Mouse (Mus musculus) midbrain, embryonic 15.5 days (tissue): ENCODE data around the gene Osgep. TPM values are rescaled to one million over a fixed set of nuclear protein-coding genes. Genes with fewer than 3 reads are reported as not detected.

Experiments
- ATAC-seq: fragments of 200-750 bp; cut with Nextera tagmentation; replicated peaks from 2 replicates; pipeline ENCODE4 v1.8.0; 2017; ENCODE audit warnings: moderate TSS enrichment
- H3K27ac ChIP-seq: fragments of 300-500 bp; sonication (generic); 2 replicates; pipeline ENCODE4 v1.5.1; 2015; ENCODE audit warnings: mild to moderate bottlenecking, inconsistent platforms
- H3K27me3 ChIP-seq: fragments of 300-500 bp; sonication (generic); replicated peaks from 2 replicates; pipeline ENCODE4 v1.6.1; 2015; ENCODE audit warnings: inconsistent platforms
- H3K36me3 ChIP-seq: fragments of 300-500 bp; sonication (generic); replicated peaks from 2 replicates; pipeline ENCODE4 v1.6.1; 2015; ENCODE audit warnings: inconsistent platforms
- H3K4me1 ChIP-seq: fragments of 300-500 bp; sonication (generic); 2 replicates; pipeline ENCODE4 v1.6.1; 2015; ENCODE audit warnings: inconsistent platforms
- H3K4me2 ChIP-seq: fragments of 300-500 bp; sonication (generic); 2 replicates; pipeline ENCODE4 v1.6.1; 2015; ENCODE audit warnings: inconsistent platforms, mild to moderate bottlenecking, moderate library complexity
- H3K4me3 ChIP-seq: fragments of 300-500 bp; sonication (generic); 2 replicates; pipeline ENCODE4 v1.5.1; 2015; ENCODE audit warnings: mild to moderate bottlenecking, inconsistent platforms
- H3K9ac ChIP-seq: fragments of 300-500 bp; sonication (generic); 2 replicates; pipeline ENCODE4 v1.6.1; 2015; ENCODE audit warnings: mild to moderate bottlenecking, inconsistent platforms
- H3K9me3 ChIP-seq: fragments of 300-500 bp; sonication (generic); 2 replicates; pipeline ENCODE4 v1.6.1; 2016; ENCODE audit warnings: inconsistent platforms
- WGBS: fragments of 180-500 bp; shearing (Covaris S2); methylation state at CpG from one replicate; pipeline ENCODE4 v1.1.7; 2015; ENCODE audit warnings: mixed read lengths; 5-methylcytosine and 5-hydroxymethylcytosine counted together
- polyA plus RNA-seq: library from polyadenylated mRNA; unstranded; fragments of >200 nt; fragmentation: Nextera tagmentation; extraction: Ambion mirVana; gene quantifications from 2 replicates; pipeline ENCODE4 v1.2.1, GENCODE M21; 2015

The Osgep gene
- polyA plus RNA-seq, 1 experiment from 2014 or later, result 104 TPM

DNA sequence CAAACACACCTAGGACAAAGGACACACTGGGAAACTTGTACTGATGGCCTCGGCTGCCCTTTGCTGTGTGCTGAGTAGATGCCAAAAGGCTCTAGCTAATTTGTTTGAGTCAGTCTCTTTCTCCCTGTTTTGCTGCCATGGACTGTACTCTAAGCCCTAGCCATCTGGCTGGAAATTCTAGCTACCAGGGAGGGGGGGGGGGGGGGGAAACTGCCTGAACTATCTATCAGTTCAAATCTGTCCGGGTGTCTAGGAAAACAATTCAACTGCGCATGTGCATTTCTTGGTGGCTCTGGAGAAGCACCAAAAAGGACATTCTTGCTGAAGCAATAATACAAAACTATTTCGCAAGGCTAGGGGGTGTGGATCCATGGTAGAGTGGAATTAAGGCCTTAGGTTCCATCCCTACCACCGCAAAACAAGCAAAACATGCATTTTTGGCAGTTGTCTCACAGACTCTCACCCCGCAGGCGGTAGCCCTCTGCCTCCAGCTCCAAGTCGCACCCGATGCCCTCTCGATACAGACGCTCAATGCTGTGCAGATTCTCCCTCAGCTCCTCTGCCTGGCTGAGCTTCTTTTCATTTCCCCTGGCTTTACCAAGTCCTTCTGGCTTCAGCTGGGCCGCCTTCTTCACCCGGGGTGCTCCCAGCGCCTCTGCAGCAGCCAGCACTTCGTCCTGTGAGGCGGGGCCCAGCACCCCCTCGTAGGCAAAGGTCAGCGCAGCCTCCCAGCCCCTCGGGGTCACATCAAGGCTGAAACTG, 28.5 kb downstream of the Osgep start:
- peak; percentile 64 for ATAC-seq
- 16% methylated on average over 19 of the region's 19 CpGs for WGBS
- Histone ChIP-seq H3K4me2 (peak overlapping the region; percentile 92), H3K27ac (peak overlapping the region; percentile 32; the same call in 1 of the 2 replicates), H3K36me3 (no peaks in the 10 kb centered on the region), H3K4me1 (peaks cover 16% of the 10 kb centered on the region), H3K9ac (peak overlapping the region; percentile 69), H3K4me3 (peak overlapping the region; percentile 58), H3K27me3 (0 out of 2 replicates have a peak, but pooled peaks cover 2% of the 10 kb centered on the region), H3K9me3 (no peaks in the 10 kb centered on the region)

DNA sequence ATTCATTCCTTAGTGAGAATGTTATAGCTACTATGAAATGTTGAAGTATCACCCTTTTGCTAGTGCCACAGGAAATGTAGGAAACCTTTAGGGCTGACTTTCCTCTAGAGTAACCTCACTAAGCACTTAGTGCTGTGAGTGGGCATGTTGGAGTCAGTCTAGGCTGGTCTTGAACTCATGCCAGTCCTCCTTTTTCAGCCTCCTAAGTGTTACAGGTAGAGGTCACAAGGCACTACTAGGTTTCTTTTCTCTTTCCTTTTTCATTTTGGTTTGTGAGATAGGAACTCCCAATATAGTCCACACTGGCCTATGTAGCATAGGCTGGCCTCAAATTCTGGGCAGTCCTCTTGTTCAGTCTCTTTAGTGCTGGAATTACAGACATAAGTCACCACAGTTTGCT, 29.3 kb downstream of the Osgep start:
- no peaks in the 10 kb centered on the region for H3K36me3 ChIP-seq
- no peak overlapping the region for H3K4me2 ChIP-seq
- H3K9ac ChIP-seq, result no peak overlapping the region
- H3K27me3 ChIP-seq, result 0 out of 2 replicates have a peak, but pooled peaks cover 2% of the 10 kb centered on the region
- H3K4me1 ChIP-seq, result peaks cover 16% of the 10 kb centered on the region
- no peak for ATAC-seq
- H3K4me3 ChIP-seq, result no peak overlapping the region
- no peak overlapping the region for H3K27ac ChIP-seq
- H3K9me3 ChIP-seq, result no peaks in the 10 kb centered on the region

DNA sequence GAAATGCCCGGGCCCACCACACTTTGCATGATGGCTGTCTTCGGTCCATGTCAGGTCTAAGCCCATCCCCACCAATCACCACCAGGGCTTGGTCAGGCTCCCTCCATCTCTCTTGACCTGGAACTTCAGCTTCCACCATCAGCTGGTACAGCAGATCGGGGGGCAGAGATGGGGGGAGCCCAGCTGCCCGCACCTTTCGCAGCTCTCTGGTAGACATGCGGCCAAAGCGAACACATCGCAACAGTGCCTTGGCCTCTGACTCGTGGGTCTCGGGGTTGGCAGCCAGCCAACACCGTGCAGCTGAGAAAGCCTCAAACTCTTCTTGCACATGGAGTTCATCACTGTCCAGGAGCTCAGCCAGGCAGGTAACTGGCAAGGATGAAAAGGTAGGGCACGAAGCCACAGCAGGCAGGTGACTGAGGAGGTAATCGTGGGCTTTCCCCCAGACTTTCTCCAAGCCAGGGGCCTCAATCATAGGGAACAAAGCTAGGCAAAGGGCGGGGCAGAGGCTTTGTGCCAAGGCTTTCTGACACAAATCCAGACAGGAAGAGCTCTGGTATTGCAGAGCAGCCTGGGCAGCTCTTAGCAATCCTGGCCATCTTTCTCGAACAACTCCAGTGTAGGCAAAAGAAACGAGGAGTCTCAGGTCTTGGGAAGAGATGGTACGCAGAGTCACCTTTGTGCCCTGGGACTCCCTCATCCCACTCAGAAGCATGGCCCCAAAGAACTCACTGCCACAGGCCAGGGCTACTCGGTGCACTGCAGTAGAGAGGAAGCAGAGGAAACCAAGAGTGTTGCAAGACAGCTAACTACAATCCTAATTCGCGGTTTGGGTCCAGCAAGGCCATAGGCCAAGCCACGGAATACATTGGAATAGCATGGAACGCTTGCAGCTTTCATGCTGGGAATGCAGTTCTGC, 31.9 kb downstream of the Osgep start:
- H3K9ac ChIP-seq, result no peak overlapping the region
- no peak overlapping the region for H3K27ac ChIP-seq
- no peak for ATAC-seq
- no peaks in the 10 kb centered on the region for H3K9me3 ChIP-seq
- H3K4me1 ChIP-seq, result peaks cover 16% of the 10 kb centered on the region
- H3K36me3 ChIP-seq, result no peaks in the 10 kb centered on the region
- H3K27me3 ChIP-seq, result 0 out of 2 replicates have a peak, but pooled peaks cover 2% of the 10 kb centered on the region
- WGBS, result 85% methylated on average over 22 of the region's 22 CpGs
- H3K4me2 ChIP-seq, result no peak overlapping the region
- H3K4me3 ChIP-seq, result no peak overlapping the region

DNA sequence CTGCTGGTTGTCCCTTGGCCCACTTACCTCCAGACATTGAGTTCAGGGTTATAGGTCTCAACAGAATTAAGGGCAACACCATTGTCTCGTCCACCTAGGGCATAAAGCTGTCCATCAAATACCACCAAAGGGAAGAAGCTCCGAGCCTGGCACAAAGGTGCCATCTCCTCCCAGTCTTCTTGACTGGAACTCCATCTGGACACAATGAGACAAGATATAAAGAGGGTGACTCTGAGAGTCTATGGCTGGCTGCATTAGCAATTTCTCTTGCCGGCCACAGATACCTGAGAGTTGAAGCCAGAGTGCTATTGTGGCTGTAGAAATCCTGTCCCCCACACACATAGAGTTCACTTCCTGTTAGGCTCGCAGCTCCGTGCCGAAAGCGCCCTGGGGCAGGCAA, 32.6 kb downstream of the Osgep start:
- no peaks in the 10 kb centered on the region for H3K36me3 ChIP-seq
- no peak overlapping the region for H3K4me3 ChIP-seq
- ATAC-seq, result no peak
- H3K9me3 ChIP-seq, result no peaks in the 10 kb centered on the region
- H3K27ac ChIP-seq, result no peak overlapping the region
- no peak overlapping the region for H3K9ac ChIP-seq
- peaks cover 12% of the 10 kb centered on the region for H3K4me1 ChIP-seq
- H3K4me2 ChIP-seq, result no peak overlapping the region
- H3K27me3 ChIP-seq, result 0 out of 2 replicates have a peak, but pooled peaks cover 2% of the 10 kb centered on the region
- WGBS, result 87% methylated on average over 7 of the region's 7 CpGs

DNA sequence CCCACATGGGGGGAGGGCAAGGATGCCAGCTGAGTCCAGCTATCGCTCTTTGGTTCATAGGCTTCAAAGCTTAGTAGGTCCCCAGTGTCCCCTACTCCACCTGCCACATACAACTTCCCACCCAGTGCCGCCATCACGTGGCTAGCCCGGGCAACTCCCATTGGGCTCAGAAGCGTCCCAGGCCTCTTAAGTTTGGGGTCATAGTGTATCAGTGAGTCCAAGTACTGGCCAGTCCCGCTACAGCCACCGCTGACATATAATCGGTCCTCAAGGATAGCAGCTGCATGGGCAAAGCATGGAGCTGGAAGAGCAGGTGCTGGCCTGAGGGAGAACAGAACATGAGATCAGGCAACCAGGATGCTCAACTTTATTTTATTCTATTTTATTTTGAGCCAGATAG, 33.1 kb downstream of the Osgep start:
- Histone ChIP-seq H3K9ac (no peak overlapping the region), H3K9me3 (no peaks in the 10 kb centered on the region), H3K4me2 (no peak overlapping the region), H3K4me3 (no peak overlapping the region), H3K27me3 (0 out of 2 replicates have a peak, but pooled peaks cover 2% of the 10 kb centered on the region), H3K36me3 (no peaks in the 10 kb centered on the region), H3K27ac (no peak overlapping the region), H3K4me1 (peaks cover 9% of the 10 kb centered on the region)
- WGBS, result 92% methylated on average over 8 of the region's 8 CpGs
- no peak for ATAC-seq

DNA sequence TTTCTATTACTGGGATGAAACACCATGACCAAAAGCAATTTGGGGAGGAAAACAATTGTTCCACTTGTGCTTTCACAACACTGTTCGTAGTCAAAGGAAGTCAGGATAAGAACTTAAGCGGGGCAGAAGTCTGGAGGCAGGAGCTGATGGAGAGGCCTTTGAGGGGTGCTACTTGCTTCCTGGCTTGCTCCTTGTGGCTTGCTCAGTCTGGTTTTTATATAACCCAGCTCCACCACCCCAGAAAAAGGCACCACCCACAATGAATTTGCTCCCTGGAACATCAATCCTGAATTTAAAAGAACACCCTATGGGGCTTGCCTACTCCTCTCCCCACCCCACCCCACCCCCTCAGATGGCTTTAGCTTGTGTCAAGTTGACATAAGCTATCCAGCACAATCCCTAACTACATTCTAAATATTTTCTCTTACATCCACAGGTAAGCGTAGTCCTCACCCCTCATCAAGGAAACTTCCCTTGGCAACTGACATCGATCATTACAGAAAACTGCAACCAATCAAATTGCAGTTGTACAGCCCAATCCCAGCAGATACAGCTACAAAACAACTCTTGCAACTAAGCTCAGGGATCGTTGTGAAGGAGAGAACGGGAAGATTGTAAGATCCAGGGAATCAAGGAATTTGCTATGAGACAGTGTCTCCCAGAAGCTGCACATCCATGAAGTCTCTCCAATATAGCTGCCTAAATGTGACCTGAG, 48.3 kb downstream of the Osgep start:
- Histone ChIP-seq H3K36me3 (no peaks in the 10 kb centered on the region), H3K4me3 (no peak overlapping the region), H3K9ac (no peak overlapping the region), H3K27me3 (no peaks in the 10 kb centered on the region), H3K4me2 (no peak overlapping the region), H3K9me3 (no peaks in the 10 kb centered on the region), H3K27ac (no peak overlapping the region), H3K4me1 (no peaks in the 10 kb centered on the region)
- no peak for ATAC-seq
- 89% methylated on average over 6 of the region's 6 CpGs for WGBS

DNA sequence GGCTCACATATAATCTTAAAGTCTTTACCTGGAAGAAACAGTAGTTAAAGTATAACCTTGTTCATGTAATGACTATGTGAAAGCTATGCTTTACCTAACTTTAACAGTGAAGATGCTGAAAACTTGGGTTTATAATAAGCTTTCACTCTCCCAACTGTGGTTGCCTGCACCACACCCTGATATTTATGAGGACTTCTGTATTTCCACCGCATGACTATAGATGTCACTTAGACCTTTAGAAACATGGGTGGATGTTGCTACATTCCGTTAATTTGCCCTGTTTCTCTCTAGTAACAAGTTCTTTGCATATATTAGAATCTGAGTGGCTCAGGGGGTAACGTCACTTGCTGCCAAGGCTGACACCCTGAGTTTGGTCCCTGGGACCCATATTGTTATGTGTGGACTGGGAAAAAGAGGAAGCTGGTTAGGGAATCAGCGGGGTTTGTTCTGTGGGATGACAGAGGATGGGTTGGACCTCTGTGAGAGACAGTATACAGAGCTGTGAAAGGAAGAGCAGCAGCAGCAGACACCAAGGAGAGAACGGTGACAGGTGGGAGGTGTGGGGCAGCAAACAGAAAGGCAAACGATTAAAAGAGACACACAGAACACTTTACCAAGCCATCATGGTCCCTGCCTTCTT, 49.0 kb downstream of the Osgep start:
- ATAC-seq, result no peak
- Histone ChIP-seq H3K4me3 (no peak overlapping the region), H3K36me3 (no peaks in the 10 kb centered on the region), H3K4me1 (peaks cover 2% of the 10 kb centered on the region; the same call in 1 of the 2 replicates), H3K27ac (no peak overlapping the region), H3K27me3 (no peaks in the 10 kb centered on the region), H3K9ac (no peak overlapping the region), H3K4me2 (no peak overlapping the region), H3K9me3 (no peaks in the 10 kb centered on the region)
- 81% methylated on average over 6 of the region's 6 CpGs for WGBS

DNA sequence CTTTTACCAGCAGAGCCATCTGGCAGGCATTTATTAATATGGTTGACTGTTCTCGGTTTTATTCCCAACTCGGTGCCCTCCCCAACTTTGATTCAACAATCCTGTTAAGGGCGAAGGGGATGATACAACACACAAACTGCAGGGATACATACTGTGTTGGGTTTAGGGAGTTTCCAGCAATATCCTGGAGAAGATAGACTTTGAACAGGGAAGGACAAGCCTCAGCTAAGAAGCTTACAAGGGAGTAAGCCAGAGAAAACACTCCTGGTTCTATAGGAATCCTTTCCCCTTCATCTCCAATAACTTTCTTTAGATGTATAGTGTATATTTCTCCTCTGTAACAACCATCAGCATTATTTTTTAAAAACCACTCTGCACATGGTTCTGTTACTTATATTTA, 49.5 kb downstream of the Osgep start:
- Histone ChIP-seq H3K27me3 (no peaks in the 10 kb centered on the region), H3K9ac (no peak overlapping the region), H3K4me1 (peaks cover 4% of the 10 kb centered on the region; the same call in 1 of the 2 replicates), H3K27ac (no peak overlapping the region), H3K4me2 (no peak overlapping the region), H3K36me3 (no peaks in the 10 kb centered on the region), H3K4me3 (no peak overlapping the region), H3K9me3 (no peaks in the 10 kb centered on the region)
- ATAC-seq, result no peak
- 89% methylated on average over 3 of the region's 3 CpGs for WGBS

DNA sequence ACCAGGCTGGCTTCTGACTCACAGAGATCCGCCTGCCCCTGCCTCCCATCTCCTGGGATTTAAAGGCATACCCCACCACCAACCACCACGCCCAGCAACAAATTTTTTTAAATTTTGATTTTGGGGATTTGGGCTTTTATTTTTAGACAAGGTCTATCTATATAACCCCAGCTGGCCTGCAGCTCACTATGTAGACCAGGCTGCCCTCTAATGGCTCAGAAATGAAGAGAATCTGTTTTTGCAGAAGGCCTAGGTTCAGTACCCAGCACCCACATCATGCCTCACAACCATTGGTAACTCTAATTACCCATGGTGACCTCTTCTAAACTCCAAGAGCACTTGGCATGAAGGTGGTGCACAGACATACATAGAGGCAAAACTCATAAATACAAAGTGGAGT, 53.4 kb downstream of the Osgep start:
- no peaks in the 10 kb centered on the region for H3K36me3 ChIP-seq
- H3K9ac ChIP-seq, result no peak overlapping the region
- no peaks in the 10 kb centered on the region for H3K9me3 ChIP-seq
- H3K4me2 ChIP-seq, result peak overlapping the region; percentile 64
- no peaks in the 10 kb centered on the region for H3K27me3 ChIP-seq
- no peak overlapping the region for H3K4me3 ChIP-seq
- peaks cover 4% of the 10 kb centered on the region; the same call in 1 of the 2 replicates for H3K4me1 ChIP-seq
- no peak overlapping the region for H3K27ac ChIP-seq
- WGBS, result 91% methylated on average over 2 of the region's 2 CpGs
- no peak for ATAC-seq

DNA sequence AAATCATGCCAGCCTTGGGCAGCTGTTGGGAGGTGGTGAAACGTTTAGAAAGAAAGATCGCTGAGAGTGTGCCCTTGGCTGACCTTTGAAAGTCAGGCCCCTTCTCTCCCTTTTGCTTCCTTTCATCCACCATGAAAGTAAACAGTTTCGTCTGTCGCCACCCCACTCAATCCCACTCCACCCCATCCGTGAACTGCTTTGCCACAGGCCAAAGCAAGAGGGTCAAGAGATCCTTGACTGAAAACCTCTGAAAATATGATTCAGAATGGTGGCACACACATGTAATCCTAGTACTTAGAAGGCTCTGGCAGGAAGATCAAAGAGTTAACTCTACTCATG, 53.9 kb downstream of the Osgep start:
- Histone ChIP-seq H3K4me2 (peak overlapping the region; percentile 64), H3K9me3 (no peaks in the 10 kb centered on the region), H3K9ac (peak overlapping the region; percentile 41), H3K36me3 (no peaks in the 10 kb centered on the region), H3K27me3 (no peaks in the 10 kb centered on the region), H3K27ac (0 out of 2 replicates have a peak overlapping the region, but pooled peaks have one; percentile 60), H3K4me1 (peaks cover 4% of the 10 kb centered on the region; the same call in 1 of the 2 replicates), H3K4me3 (peak overlapping the region; percentile 47)
- WGBS, result 22% methylated on average over 5 of the region's 5 CpGs
- ATAC-seq, result no peak; the same call in 1 of the 2 replicates

DNA sequence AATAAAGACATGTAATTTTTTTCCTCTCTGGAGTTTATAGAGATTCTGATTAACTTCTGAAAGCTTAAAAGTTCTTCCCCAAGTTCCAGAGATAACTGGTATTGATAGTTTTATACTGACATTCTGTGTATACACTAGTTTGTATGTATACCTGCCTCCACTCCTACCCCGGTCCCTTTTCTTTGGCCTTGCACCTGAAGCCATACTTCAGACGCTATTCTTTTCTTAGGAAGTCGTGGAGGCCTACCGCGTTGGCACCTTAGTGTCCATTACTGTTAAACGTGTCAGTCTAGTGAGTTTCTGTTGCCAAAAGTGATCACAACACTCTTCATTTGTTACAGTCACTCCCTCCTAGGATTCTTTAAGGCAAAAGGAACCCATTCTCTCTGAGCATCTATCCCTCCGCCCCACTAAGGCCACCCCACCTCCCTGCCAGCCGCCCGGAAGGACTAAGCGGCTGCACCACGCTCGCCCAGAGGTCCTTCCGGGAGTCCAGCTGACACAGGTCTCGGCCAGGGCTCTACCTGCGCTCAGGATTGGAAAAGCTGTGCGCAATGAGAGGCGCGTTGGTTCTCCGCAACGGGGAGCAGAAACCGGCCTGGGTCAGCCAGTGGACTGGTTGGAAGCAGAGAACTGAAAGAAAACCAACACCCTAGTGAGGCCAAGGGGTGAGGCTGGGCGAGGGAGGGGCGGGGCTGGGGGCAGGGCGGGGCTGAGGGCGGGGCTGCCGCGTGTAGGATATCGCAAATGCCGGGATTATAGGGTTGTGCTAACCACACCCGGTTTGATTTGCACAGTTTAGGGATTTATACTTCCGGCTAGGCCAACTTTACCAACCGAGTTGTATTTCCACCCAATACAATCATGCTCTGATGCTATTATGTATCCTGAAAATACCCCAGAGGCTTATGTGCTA, 54.5 kb downstream of the Osgep start, which contains the start of gene Tep1:
TSS of gene Tep1 (minus strand) at position 672 of the 916 bp plus-strand sequence.
- WGBS, result 6% methylated on average over 32 of the region's 32 CpGs
- peak; percentile 94 for ATAC-seq
- Histone ChIP-seq H3K4me1 (peaks cover 4% of the 10 kb centered on the region; the same call in 1 of the 2 replicates), H3K27ac (peak within 1 kb of the TSS; percentile 60; the same call in 1 of the 2 replicates), H3K4me2 (peak within 1 kb of the TSS; percentile 64), H3K9ac (peak within 1 kb of the TSS; percentile 41), H3K27me3 (no peaks in the 10 kb centered on the region), H3K36me3 (no peaks in the 10 kb centered on the region), H3K9me3 (no peaks in the 10 kb centered on the region), H3K4me3 (peak within 1 kb of the TSS; percentile 47)
